Mouse (Mus musculus) urinary bladder, postnatal 10 days (tissue): Measurements from ENCODE around the gene Gpalpp1.

Experiments used
- DNase-seq: peaks from one replicate; pipeline ENCODE4 v3.0.0; 2022; ENCODE audit warnings: low spot score

The Gpalpp1 gene

GRCm38 (mm10) chr14:76099543-76099942 lies 11.0 kb downstream of the Gpalpp1 start:
- no peak for DNase-seq

- DNase-seq, result no peak
These were observed 12.7 kb downstream of the Gpalpp1 start for GRCm38 (mm10) chr14:76097815-76098214.

DNA sequence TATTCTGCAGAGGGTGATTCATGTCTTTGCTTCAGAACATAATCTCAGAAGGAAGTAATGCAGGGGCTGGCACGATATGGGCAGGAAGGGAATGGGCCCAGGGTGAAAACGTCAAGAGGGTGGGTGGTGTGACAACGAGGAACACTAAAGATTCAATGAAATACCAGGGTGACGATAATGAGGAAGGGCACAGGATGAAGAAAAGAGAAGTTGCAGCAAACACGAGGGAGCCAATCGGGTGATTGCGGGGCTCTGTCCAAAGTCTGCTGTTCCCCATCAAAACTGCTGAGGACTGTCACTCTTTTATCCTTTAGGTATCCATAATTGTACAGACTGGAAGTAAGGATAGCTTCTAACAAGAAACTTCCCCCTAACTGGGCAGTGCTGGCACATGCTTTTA lies 13.3 kb downstream of the Gpalpp1 start:
- DNase-seq, result no peak

DNA sequence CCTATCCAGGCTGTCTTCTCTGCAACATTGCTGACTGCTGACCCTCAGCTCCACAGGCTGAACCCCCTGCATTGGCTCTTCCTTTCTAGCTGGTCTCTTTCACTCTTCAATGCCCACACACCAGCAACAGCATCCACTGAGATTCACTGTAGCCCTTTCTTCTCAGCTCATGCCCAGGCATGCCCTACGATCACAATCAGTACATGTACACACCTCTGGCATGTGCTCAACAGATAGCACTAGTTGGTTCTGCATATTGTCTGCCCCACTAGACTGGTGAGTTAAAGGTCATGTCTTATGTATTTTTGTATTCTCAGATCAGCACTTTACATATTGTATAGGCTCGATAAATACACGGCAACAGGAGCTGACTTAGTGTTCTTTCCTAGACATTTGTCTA lies 26.4 kb downstream of the Gpalpp1 start:
- no peak for DNase-seq

DNA sequence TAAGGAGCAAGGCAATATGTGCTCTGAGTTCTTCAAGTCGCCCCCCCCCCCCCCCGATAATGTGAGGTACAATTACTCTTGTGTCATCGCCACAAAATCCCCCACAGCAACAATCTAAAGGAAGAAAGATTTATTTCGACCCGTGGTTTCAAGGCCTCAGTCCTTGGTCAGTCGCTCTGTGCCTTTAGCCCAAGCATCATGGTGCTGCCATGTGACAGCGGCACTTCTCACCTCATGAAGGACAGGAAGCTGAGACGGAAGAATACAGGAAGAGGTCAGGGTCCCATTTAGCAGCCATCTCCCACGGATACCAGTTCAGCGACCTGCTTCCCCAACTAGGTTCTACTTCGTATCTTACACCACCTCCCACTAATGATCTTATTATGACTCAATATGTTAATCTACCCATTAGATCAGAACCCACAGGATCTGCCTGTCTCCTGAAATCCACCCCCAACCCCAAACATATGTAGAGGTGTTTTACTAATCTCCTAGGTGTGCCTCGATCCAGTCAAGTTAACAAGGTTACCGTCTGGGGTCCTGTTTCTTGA lies 28.4 kb downstream of the Gpalpp1 start:
- no peak for DNase-seq

DNA sequence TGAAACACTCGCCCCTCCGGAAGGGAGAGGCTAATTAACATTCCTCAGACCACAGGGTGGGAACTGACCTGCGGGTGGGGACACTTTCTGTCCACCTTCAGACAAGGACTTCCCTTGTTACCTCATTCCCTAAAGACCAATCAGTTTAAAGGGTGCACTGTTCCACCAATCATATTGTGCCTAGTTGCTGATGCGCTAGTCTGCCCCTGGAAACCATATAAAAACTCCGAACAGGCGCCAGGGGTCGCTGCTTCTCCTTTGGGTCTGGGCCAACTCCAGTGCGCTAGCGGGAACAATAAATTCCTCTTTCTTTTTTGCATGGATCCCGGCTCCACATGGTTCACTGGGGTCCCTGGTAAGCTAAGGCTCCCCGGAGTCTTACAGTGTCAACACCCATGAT lies 29.1 kb downstream of the Gpalpp1 start:
- DNase-seq, result no peak

GRCm38 (mm10) chr14:76077088-76077491 lies 33.5 kb downstream of the Gpalpp1 start:
- DNase-seq, result no peak

- DNase-seq, result no peak
These were observed 34.0 kb downstream of the Gpalpp1 start for GRCm38 (mm10) chr14:76076602-76077001.

DNA sequence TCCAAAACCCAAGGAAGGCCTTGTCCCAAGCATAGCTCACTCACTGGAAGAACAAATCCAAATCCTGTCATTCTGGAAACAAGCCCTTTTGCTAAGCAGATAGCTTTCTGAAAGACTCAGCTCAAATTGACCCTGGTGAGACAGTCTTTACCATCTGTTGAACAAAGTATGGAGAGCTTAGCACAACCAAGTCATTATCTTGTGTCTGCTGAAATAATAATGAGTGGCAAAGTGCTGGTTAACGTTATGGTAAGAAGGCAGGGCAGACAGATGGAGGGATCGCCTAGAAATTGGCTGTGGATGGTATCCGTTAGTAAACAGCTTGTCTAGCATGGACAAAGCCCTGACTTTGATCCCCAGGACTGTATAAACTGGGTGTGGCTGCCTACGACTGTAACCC lies 34.8 kb downstream of the Gpalpp1 start:
- DNase-seq, result no peak

- DNase-seq, result no peak
These were observed 36.4 kb downstream of the Gpalpp1 start for GRCm38 (mm10) chr14:76074206-76074605.

GRCm38 (mm10) chr14:76072626-76073025 lies 37.9 kb downstream of the Gpalpp1 start:
- no peak for DNase-seq

DNA sequence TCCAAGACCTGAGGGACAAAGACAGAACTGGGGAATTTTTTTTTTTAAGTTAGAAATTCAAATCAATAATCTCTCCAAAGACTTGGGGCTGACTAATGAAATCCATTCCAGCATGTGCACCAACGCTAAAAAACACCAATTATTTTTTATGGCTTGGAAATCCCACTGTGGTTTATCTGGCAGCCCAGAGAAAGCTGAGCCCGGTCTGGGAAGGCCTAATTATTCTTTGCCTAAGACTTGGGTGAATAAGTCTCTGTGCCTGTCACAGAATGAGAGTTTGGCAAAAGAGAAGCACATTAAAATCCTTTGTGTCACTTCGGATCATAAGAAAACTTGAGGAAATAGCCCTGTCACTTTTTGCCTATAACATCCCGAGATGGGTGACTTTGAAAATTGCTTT lies 41.3 kb downstream of the Gpalpp1 start:
- no peak for DNase-seq

- no peak for DNase-seq
These were observed 42.3 kb downstream of the Gpalpp1 start for GRCm38 (mm10) chr14:76068296-76068695.

DNA sequence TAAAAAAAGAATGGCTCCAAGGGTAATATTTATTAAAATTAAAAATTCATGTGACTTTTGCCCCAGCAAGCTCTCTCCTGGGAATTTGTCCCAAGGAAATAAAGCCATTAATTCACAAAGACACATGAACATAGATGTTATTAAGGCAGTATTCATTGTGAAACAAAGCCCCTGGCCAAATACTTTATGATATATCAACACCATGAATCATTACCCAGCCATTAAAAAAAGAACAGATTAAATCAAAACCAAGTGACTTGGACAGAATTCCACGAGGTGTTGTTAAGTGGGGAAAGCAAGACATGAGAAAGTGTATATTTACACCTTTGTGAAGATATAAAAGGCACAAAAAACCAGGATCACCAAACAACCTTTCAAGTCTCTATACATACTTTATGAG lies 43.3 kb downstream of the Gpalpp1 start:
- no peak for DNase-seq

DNA sequence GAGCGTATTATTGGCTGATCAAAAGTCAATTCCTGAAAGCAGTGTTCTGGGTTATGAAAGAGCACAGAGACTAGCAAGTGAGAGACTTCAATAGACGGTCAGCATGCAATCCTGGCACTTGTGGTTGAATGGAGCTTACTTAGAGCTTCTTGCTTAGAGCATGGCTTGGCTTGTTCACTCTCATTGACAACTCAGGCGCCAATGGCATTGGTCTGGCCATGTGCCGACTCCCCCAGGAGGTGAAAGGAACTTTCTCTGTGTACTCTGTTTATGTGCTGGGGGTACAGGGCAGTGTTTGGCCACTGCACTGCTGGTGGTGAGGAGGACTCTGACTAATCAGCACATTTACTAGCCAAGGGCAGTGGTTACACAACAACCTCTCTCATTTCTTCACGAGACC lies 51.1 kb downstream of the Gpalpp1 start:
- no peak for DNase-seq

- no peak for DNase-seq
These were observed 56.8 kb downstream of the Gpalpp1 start for GRCm38 (mm10) chr14:76053726-76054125.

DNA sequence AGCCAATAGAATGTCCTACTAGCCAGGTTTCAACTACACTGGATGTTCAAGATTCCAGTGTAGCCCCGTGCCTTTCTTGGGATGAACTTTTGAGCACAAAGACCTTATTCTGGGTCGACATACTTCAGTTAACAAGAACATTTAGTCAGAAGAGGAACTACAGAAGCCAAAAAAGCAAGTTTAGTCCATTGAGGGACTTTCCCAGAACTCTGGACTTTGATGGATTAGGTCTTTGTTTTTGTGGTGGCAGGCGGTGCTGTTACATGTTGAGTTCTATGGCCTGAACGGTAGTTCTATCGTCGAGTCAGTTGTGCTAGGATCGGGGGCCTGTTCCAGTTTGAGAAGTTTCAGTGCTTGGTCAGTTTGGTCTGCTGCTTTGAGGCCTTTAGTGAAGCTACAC lies 58.6 kb downstream of the Gpalpp1 start:
- DNase-seq, result no peak

GRCm38 (mm10) chr14:76045767-76046166 lies 64.8 kb downstream of the Gpalpp1 start:
- no peak for DNase-seq

GRCm38 (mm10) chr14:76044164-76044557 lies 66.4 kb downstream of the Gpalpp1 start:
- no peak for DNase-seq

- no peak for DNase-seq
These were observed 67.1 kb downstream of the Gpalpp1 start for GRCm38 (mm10) chr14:76043251-76044163.
